Mouse (Mus musculus): ENCODE results near the gene Atg2a. TPM values are rescaled to one million over a fixed set of nuclear protein-coding genes. Genes with fewer than 3 reads are reported as not detected.

Gene Atg2a
- polyA plus RNA-seq (2012; rRNA removed), result 61.7 and 63.2 TPM in 2 replicates

DNA sequence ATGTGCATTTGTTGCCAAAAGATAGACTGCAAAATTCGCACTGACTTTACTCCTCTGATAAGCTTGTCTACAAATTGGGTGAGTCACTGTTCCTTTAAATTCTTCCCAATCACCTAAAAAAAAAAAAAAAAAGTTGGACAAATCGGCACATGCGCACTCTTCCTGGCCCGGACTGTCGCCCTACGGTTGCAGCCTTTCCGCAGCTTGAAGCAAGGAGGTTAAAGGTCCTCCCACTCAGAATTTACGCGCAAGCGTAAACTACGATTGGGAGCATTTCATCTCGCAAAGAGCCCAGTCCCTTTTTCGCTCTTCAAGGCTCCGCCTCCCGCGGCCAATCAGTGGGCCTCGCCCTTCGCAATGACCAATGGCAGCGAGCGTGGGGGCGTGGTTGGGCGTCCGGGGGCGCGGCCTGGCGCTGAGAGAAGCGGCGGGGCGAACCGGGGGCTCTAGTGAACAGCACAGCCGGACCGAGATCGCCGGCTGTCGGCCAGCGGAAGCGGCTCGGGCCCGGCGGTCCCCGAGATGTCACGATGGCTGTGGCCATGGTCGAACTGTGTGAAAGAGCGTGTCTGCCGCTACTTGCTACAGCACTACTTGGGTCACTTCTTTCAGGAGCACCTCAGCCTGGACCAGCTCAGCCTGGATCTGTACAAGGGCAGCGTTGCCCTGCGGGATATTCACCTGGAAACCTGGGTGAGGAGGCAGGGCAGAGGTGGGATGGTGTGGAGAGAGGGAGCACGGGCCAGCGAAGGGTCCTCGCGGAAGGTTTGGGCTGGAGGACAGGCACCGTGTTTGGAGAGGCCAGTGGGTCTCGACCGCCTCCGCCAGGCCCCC is at the start of gene Atg2a:
Atg2a (plus strand) TSS at position 395 of the 834 bp plus-strand sequence.

GRCm38 (mm10) chr19:6226135-6226534 is 15.3 kb upstream of the Atg2a start, which contains the start of gene Gpha2:
Gpha2 (plus strand) TSS chr19:6226380.

DNA sequence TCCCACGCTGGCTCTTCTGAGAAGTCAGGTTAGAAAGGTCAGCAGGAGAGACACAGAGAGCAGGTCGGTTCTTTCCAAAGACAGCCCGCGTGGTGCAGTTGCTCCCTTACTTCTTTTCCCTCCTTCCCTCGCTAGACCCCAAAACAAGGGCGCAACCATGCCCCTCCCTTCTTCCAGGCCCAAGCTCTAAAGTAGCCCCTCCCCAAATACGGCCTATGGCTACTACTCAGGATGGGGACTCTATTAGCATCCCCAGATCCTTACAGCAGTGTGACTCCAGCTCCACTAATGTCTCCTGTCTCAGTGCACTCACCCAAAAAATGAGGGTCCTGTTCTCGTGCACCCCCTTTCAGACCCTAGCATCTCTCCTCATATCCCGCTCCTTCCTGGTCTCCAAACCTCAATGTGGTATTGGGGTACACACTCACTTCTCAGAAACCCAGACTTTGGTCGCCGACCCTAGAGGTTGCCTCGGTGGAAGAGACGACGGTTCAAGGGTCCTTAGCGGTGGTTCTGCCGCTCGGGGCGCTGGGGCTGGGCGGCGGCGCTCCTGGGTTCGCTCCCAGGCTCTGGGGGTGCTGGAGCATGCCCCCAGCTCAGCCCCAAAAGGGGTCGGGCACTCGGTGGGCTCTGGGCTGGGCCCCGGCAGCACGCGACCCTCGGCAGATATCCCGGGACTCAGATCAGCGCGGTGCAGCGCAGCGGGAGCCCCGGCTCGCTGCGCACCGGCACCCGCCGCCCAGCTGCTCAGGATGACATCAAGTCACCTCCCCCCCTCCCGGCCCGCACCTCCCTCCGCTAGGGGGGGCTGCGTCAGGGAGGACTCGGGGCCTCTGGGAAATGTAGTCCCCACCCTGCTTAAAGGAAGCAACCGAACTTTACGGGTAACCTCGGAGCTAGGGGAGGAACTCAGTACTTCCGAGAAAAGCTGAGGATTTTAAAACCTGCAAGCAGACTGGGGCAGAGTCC is 6.1 kb upstream of the Atg2a start, which contains the start of gene Ppp2r5b:
Ppp2r5b (minus strand) TSS at position 789 of the 969 bp plus-strand sequence.

GRCm38 (mm10) chr19:6276426-6277421 is 35.3 kb downstream of the Atg2a start, which contains the start of gene Ehd1:
Ehd1 (plus strand) TSS chr19:6276725.

GRCm38 (mm10) chr19:6306137-6306551 is 64.7 kb downstream of the Atg2a start, which contains the start of gene Cdc42bpg:
Cdc42bpg (plus strand) TSS chr19:6306456.

Other genes starting within 250 kb of the Atg2a start
- gene Capn1, start 225.8 kb upstream of the Atg2a start, polyA plus RNA-seq (2012; rRNA removed), result 69.9 and 86.7 TPM in 2 replicates
- gene Syvn1, start 195.1 kb upstream of the Atg2a start, polyA plus RNA-seq (2012; rRNA removed), result 56.5 and 68.0 TPM in 2 replicates
- 11.1 and 13.7 TPM in 2 replicates for gene Mrpl49, start 183.9 kb upstream of the Atg2a start, polyA plus RNA-seq (2012; rRNA removed)
- gene Fau, start 183.8 kb upstream of the Atg2a start, polyA plus RNA-seq (2012; rRNA removed), result 2,245 and 2,287 TPM in 2 replicates
- 81.0 and 86.7 TPM in 2 replicates for gene Znhit2, start 180.5 kb upstream of the Atg2a start, polyA plus RNA-seq (2012; rRNA removed)
- gene Tm7sf2, start 173.3 kb upstream of the Atg2a start, polyA plus RNA-seq (2012; rRNA removed), result 68.6 and 88.1 TPM in 2 replicates
- 86.3 and 87.2 TPM in 2 replicates for gene Vps51, start 164.4 kb upstream of the Atg2a start, polyA plus RNA-seq (2012; rRNA removed)
- gene Tmem262, start 161.6 kb upstream of the Atg2a start, polyA plus RNA-seq (2012; rRNA removed), result 1.3 TPM in 1 of 2 replicates, not detected in the other
- 0.34 and 0.72 TPM in 2 replicates for gene Gm28374, start 159.4 kb upstream of the Atg2a start, polyA plus RNA-seq (2012; rRNA removed)
- 96.4 and 116 TPM in 2 replicates for gene Zfpl1, start 156.7 kb upstream of the Atg2a start, polyA plus RNA-seq (2012; rRNA removed)
- gene Cdca5, start 156.7 kb upstream of the Atg2a start, polyA plus RNA-seq (2012; rRNA removed), result 3.2 and 4.1 TPM in 2 replicates
- not detected in 2 replicates for gene AC131692.1, start 147.2 kb upstream of the Atg2a start, polyA plus RNA-seq (2012; rRNA removed)
- 17.8 and 47.8 TPM in 2 replicates for gene Naaladl1, start 135.9 kb upstream of the Atg2a start, polyA plus RNA-seq (2012; rRNA removed)
- 60.1 and 60.7 TPM in 2 replicates for gene Sac3d1, start 123.0 kb upstream of the Atg2a start, polyA plus RNA-seq (2012; rRNA removed)
- gene Snx15, start 113.4 kb upstream of the Atg2a start, polyA plus RNA-seq (2012; rRNA removed), result 59.0 and 65.6 TPM in 2 replicates
- 60.8 and 73.8 TPM in 2 replicates for gene Batf2, start 100.7 kb upstream of the Atg2a start, polyA plus RNA-seq (2012; rRNA removed)
- 95.4 and 114 TPM in 2 replicates for gene Arl2, start 100.1 kb upstream of the Atg2a start, polyA plus RNA-seq (2012; rRNA removed)
- 0.12 and 0.91 TPM in 2 replicates for gene Majin, start 57.3 kb upstream of the Atg2a start, polyA plus RNA-seq (2012; rRNA removed)
- 0.45 and 0.97 TPM in 2 replicates for gene Gpha2, start 15.3 kb upstream of the Atg2a start, polyA plus RNA-seq (2012; rRNA removed)
- gene Ppp2r5b, start 5.8 kb upstream of the Atg2a start, polyA plus RNA-seq (2012; rRNA removed), result 84.5 and 109 TPM in 2 replicates
- gene Ehd1, start 35.1 kb downstream of the Atg2a start, polyA plus RNA-seq (2012; rRNA removed), result 286 and 304 TPM in 2 replicates
- 69.5 and 74.2 TPM in 2 replicates for gene Cdc42bpg, start 64.8 kb downstream of the Atg2a start, polyA plus RNA-seq (2012; rRNA removed)
- gene Men1, start 93.3 kb downstream of the Atg2a start, polyA plus RNA-seq (2012; rRNA removed), result 50.2 and 51.0 TPM in 2 replicates
- 95.7 and 106 TPM in 2 replicates for gene Map4k2, start 99.5 kb downstream of the Atg2a start, polyA plus RNA-seq (2012; rRNA removed)
- 147 and 199 TPM in 2 replicates for gene Sf1, start 122.0 kb downstream of the Atg2a start, polyA plus RNA-seq (2012; rRNA removed)
- gene Pygm, start 142.7 kb downstream of the Atg2a start, polyA plus RNA-seq (2012; rRNA removed), result 14.0 and 16.7 TPM in 2 replicates
- 57.1 and 74.3 TPM in 2 replicates for gene Rasgrp2, start 157.7 kb downstream of the Atg2a start, polyA plus RNA-seq (2012; rRNA removed)
- gene Nrxn2, start 177.1 kb downstream of the Atg2a start, polyA plus RNA-seq (2012; rRNA removed), result 4.3 and 5.3 TPM in 2 replicates